Mouse (Mus musculus) liver, adult (tissue): ENCODE results near the gene Anapc4.

Source experiments
- GATA4 ChIP-seq: IDR thresholded peaks from 2 replicates; pipeline ENCODE4 v1.6.1; 2014; ENCODE audit warnings: mild to moderate bottlenecking, low read length; ENCODE audit not compliant: insufficient replicate concordance

Anapc4 gene

DNA sequence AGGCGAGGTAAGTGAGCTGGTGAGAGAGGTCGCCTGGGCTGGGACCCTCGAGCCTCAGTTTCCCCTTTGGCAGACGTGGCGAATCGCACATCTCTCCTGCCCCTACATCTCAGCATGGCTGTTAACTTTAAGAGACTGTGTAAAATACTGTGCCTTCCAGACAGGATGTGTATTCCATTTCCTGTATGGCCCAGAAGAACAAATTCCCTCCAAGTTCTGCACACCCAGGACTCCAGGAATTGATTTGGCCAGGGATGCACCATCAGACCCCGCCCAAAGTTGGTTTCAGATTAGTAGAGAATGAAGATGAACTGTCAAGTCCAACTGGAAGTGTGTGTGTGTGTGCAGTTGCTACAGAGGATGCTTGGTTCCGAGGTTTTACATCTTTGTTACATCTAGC, 574 bp downstream of the Anapc4 start:
- no peak for TF ChIP-seq GATA4

DNA sequence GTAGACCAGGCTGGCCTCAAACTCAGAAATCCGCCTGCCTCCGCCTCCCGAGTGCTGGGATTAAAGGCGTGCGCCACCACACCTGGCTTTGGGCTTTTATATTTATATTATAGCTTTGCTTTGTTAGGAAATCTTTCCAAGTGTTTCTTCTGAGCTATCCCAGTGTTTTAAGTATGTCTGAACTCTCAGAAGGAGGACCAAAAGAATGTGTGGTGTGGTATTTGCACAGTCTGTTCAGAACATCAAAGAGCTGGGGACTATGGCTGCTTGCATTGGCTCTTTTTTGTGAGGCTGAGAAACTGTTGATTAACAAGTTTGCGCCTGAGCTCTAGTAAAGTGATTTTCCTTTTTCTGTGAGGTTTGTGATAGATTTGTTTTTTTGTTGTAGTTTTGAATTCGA, 10.5 kb downstream of the Anapc4 start:
- no peak for TF ChIP-seq GATA4

DNA sequence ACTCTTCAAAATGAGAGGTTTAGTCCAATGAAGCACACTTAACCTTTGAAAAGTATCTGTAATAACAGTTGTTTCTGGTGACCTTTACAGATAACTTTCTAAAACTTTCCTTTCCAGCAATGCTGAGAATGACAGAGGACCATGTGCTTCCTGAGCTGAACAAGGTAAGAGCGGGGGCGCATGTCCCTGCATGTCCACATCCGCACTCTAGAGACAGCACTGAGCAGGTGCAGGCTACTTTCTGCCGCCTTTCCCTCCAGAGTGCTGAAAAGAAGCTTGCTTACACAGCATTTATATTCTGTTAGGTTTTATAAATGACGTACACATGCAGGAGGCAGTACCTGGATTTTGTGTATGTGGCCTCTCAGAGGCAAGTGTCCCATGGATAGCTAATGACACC, 21.9 kb downstream of the Anapc4 start:
- no peak for TF ChIP-seq GATA4

DNA sequence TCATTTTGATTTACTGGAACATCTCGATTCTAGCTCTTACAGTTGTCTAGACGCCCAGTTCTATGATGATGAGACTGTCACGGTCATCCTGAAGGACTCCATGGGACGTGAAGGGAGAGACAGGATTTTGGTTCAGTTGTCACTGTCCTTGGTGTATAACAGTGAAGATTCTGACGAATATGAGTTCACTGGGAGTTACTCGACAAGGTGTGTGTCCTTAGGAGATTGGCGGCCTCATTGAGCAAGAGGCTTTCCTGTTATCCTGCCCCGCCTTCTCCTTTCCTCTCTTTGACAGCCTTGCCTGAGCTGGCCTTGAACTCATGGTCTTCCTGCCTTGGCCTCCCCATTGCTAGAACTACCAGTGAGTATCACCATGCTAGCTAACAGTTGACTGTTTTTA, 30.6 kb downstream of the Anapc4 start:
- TF ChIP-seq GATA4 = no peak

DNA sequence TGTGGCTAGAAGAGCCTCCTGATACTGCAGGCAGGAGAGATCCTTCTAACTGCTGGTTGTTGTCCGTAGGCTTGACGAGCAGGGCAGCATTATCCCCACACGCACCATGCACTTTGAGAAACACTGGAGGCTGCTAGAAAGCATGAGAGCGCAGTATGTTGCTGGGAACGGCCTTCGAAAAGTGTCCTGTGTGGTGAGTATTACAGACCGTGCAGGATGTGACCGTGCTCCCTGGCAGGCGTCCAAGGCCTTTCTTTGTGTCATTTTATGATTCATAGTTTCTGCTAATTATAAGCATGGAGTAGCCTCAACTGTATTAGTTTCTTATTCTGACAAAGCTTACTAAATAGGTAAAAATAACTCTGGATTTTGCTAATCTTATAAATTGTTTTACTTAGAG, 32.0 kb downstream of the Anapc4 start:
- TF ChIP-seq GATA4 = no peak

DNA sequence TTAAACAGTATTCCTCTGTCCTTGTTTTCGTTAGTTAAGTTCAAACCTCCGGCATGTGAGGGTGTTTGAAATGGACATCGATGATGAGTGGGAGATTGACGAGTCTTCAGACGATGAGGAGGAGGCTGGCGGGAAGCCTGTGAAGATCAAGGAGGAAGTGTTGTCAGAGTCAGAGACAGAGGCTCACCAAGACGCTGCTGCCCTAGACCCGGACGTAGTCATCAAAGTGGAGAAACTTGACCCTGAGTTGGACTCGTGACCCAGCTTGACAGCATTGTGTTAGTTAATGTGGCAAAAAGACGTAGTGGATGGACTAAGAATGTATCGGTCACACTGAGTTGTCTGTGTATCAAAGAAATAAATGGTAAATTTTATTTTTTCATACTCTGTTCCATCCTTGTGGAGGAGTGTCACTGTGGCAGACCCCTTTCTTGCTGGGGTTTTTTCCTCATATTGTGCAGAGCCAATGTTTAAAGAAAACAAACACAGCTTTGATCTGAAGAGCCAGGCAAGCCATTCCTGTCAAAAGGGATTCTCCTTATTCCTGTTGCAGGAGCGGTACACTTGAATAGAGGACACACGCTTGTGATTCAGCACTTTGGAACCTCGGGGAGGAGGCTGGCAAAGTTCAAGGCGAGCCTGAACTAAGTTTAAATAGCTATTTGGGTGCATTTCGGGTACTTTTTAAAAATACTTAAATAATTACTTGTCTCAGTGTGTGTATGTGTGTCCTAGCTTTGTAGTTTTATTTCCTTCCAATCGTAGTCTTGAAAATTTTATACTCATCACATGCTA, 32.7 kb downstream of the Anapc4 start:
- no peak for TF ChIP-seq GATA4

DNA sequence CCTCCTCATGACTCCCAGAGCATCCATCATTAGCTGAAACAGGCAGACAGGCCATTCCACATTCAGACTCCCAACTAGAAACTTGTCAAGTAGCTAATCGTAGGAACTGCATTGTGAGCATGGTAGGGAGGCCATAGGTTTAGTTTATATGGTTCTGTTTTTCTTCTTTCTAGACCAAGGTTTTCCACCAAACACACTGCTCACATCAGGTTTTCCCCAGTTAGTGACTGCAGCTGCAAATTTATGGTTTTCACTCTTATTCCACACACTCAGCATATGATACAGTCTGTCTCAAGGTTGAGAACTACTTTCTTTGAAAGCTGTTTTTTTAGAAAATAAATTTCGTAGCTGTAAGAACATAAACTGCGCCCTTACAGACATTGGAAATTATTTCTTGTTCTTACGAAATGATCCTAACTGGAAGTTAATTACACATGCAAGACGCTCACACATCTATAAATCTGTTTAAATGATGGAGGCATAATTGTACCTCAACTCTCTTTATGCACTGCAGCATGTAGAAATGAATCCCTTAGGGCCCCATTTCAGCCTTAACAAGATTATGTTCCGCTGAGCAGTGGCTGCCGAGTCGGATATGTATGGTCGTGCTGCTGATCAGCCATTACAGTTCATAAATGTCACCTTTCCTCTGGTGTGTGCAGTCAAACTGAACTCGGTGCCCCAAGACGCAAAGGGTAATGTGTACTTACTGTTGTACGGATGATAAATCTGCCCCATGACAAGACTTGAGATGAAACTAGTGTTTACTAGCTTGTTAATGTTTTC, 35.3 kb downstream of the Anapc4 start:
- TF ChIP-seq GATA4 = no peak

DNA sequence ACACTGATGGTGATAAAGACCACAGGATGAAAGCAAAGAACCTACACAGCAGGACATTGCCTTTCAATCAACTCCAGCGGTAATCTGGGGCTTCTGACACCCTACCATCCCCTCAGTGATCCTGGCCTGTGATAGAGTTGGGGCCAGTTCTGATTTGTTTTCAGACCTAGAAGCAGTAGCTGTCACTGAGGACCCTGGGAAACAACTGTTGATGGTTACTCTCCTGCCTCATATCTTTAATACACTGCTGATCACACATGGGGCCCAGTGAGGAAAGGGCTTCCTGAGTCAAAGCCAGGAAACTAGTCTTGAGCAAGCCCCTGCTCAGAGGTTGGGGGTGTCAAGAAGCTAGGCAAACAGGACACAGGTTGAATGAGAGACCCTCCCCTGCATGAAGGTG, 37.6 kb downstream of the Anapc4 start:
- no peak for TF ChIP-seq GATA4

DNA sequence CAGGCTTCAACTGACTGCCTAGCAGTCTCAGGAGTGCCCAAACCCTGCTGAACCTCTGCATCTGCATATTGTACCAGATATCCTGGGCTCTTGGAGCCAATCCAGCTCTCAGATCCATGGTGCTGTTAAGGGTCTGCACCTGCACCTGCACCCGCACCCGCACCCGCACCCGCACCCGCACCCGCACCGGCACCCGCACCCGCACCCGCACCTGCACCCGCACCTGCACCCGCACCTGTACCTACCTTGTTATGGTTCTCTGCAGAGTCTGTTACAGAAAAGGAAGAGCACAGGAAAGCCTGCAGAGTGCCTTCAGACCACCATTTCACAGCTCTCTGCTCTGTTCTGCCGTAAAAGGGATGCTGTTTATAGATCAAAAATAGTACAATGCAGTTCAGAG, 38.2 kb downstream of the Anapc4 start:
- TF ChIP-seq GATA4 = no peak

DNA sequence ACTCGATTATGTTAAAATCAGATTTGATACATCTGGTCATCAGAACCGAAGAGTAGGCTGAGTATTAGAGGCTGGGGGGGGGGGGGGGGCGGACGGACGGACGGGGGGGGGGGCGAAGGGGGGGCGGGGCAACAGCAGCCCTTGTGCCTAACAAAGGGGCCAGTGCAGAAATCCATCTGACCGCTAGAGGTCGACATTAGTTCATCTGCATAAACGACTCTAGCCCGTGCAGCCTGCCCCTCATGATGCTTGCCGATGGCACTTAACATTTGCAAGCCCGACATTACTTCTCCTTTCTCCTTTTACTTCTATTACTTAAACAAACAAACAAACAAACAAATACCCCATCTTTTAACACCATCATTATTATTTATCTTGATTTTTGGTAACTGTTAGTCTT, 45.0 kb downstream of the Anapc4 start:
- TF ChIP-seq GATA4 = no peak

DNA sequence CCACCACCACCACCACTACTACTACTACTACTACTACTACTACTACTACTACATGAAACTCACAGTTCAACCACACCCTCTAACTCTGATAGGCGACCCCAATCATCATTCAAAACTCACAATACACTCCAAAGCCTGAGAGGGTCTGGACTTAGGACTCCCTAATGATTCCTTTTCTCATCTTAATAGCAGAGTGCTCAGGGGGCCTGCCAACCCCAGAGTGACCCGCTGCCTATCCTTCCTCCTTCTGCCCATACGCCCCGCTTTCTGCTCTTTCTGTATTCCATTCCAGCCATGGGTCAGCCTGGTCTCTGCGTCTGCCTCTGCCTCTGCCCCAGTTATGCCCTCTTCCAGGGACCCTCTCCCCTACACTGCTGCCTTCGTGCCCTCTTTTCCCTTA, 46.1 kb downstream of the Anapc4 start:
- no peak for TF ChIP-seq GATA4

DNA sequence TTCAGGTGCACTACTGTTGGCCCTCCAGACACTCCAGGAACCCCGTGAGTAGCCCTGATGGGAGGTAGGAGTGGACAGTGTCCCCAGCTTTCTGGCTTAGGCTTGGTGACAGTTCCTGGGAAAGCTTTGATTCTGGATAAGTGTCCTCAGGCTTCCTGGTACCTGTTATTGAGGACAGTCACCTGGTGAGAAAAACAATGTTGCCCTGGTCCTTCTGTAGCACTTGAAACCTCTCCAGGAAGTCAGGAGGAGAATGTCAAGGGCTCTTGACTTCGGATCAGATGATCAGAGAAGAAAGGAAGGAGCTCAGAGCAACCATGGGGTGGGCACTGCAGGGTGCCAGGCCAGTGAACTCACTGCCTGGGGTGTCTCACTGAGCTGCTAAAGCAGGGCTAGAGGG, 48.6 kb downstream of the Anapc4 start:
- TF ChIP-seq GATA4 = no peak

DNA sequence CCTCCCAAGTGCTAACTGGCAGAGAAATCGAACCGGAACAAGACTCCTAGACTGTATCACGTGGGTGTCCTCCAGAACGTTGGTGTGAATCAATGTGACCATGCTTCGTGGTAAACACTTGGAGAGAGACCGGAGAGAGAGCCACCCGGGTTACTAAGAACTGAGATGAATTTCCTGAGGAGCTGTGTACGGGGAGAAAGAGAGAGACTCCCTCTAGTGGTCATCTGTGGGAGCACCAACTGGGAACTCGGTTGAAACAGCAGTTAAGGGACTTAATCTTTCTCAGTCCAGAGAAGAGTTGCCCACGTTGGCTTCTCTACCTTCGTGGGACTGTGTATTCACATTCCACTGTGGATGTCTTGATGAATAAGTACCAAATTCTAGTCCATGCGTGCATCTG, 53.3 kb downstream of the Anapc4 start:
- TF ChIP-seq GATA4 = no peak

DNA sequence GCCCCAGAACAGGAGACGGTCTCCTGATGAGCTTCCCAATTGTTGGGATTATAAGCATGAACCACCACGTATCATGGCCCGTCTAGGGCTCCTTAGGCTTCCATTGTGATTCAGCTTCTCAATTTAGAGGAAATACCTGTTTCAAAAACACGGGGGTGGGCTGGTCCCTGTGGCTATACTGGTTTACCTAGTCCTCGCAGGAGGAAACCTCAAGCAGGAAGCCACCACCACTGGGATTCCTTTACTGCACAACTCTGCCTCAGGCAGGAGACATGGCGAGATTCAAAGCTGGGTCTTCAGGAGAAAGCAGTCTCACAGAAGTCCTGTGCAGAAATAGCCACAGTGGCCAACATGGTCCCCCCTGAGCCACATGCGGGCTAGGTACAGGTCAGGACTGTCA, 56.1 kb downstream of the Anapc4 start:
- TF ChIP-seq GATA4 = no peak

DNA sequence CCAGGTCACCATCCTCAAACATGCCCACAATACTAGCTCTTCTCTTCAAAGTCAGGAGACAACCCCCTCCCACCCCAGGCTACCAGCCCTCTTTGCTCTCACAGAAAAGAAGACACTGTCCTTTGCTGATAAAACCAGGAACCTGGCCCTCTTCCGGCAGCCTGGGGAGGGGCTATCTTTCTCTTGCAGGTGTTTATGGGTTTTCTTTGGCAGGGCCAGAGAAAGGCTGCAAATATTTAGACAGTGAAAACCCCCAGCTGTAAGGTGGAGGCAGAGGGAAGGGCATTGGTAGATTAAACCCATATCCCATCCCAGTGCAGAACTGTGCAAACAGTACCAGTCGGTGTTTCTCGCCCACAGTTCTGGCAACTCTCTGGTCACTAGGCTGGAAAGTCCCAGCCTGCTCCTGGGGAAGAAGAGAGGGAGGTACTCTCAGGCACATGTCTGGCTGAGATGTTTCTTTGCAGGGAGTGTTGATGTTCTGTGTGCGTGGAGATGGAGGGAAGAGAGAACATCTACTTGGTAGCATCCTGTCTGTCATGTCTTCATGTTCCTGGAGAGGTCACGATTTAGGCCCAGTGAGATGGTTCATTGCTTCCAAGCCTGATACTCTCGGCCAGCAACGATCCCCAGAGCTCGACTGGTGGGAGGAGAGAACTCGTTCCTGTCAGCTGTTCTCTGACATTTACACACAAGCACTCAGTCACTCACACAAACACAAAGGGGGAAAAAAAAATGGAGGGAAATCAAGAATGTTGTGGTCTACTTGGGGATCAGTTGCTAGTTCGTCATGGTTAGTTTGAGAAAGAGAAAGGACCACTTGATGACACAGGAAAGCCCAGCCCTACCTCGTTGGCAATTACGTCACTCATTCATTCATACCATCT, 58.4 kb downstream of the Anapc4 start:
- no peak for TF ChIP-seq GATA4

DNA sequence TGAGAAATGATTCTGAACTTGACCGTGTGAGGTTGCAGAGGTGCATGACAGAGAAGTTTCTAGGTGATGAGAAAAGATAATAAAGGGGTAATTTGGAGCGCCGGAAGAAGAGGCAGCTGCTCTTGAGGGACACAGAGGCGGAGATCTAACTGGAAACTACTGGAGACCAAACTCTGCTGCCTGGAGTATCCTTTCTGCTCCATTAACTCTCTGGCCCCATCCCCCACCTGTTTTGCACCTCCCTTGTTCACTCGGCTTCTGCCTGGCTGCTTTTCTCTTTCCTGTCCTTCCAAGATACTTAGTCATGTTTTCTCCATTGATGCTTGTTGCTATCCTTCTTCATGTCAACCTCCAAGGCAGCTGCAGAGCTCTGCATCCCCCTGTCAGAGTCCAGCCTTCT, 60.1 kb downstream of the Anapc4 start:
- no peak for TF ChIP-seq GATA4
